In genomic region chr10:79706406-79707094, GRCm38 (mm10) we compare ENCODE assay signal across 8 mouse cellular contexts. TPM values are rescaled to one million over a fixed set of nuclear protein-coding genes. Genes with fewer than 3 reads are reported as not detected.
A peak's percentile ranks its signal among the peaks of the same experiment; 100 is the strongest.
DNase-seq lines count a peak whose midpoint lies in the region; ATAC-seq and TF ChIP-seq lines count a peak whose summit lies in the region.

No protein-coding gene starts in this region.

- H3K4me2 ChIP-seq in liver, embryonic 14.5 days (ENCODE audit: low read depth) = peak overlapping the region; percentile 100

- 52% methylated on average over 5 of the region's 5 CpGs for WGBS in liver, embryonic 14.5 days (ENCODE audit: insufficient replicate concordance)

- no peak for ATAC-seq in liver, embryonic 14.5 days (ENCODE audit: insufficient read depth)

- no peak for TF ChIP-seq CTCF in liver, embryonic 14.5 days (IDR thresholded peaks at IDR 0.05; ENCODE audit: low read depth)

- TF ChIP-seq EP300 in liver, embryonic 14.5 days (IDR thresholded peaks at IDR 0.05; ENCODE audit: low read depth) = no peak

- H3K27ac ChIP-seq in liver, embryonic 14.5 days = peak overlapping the region; percentile 98

- peak; percentile 53 for DNase-seq in kidney, adult 11 months
- no peak for DNase-seq in kidney, postnatal 14 days
- DNase-seq in cerebellum, adult 9-11 months = peak; percentile 79
- DNase-seq in gastrocnemius, postnatal 14 days = peak; percentile 63
- no peak for DNase-seq in liver, embryonic 14.5 days (ENCODE audit: low read depth in 3 of 3, low spot score in 3 of 3)
- DNase-seq in thymus, postnatal 4 days = no peak
- no peak for DNase-seq in retina, embryonic 14.5 days (ENCODE audit: low spot score)
- DNase-seq in ovary, adult 18-20 months (ENCODE audit: low spot score) = no peak

- H3K4me1 ChIP-seq in liver, embryonic 14.5 days (replicated peaks; ENCODE audit: control insufficient read depth in 2 of 2, insufficient read depth in 2 of 2, low read length in 1 of 2) = peaks cover 24 to 39% of the 10 kb centered on the region in 2 experiments

- no peaks in the 10 kb centered on the region for H3K27me3 ChIP-seq in liver, embryonic 14.5 days (ENCODE audit: control insufficient read depth, insufficient read depth, low read length)

- peak overlapping the region; percentile 86 to 100 for H3K4me3 ChIP-seq in liver, embryonic 14.5 days (ENCODE audit: insufficient read depth in 1 of 2, low read depth in 2 of 2, low read length in 2 of 2)

- H3K36me3 ChIP-seq in liver, embryonic 14.5 days (replicated peaks; ENCODE audit: control insufficient read depth, insufficient read depth, low read depth) = peaks cover 54% of the 10 kb centered on the region

- peak overlapping the region; percentile 97 for H3K9ac ChIP-seq in liver, embryonic 14.5 days (replicated peaks)

- no peaks in the 10 kb centered on the region for H3K9me3 ChIP-seq in liver, embryonic 14.5 days (ENCODE audit: control insufficient read depth, low read length)

- intact Hi-C loops in gastrocnemius, postnatal 14 days (cut with DNase I; ENCODE audit: low total_unique reads) = no loop called here

RNA-seq across cellular contexts. Expression of gene Bsg, which starts 2.3 kb away (rescaled TPM):
- total RNA-seq in gastrocnemius, postnatal 14 days (2021) = 100 to 1,000 TPM; 496 to 497 TPM
- 469 and 579 TPM in 2 replicates for polyA plus RNA-seq in liver, embryonic 14.5 days (2012; rRNA removed)
- polyA plus RNA-seq in liver, embryonic 14.5 days (2014; fragmentation: Nextera tagmentation; extraction: Ambion mirVana) = 809 and 828 TPM in 2 replicates

RNA-seq across cellular contexts. Expression of gene Hcn2, which starts 9.9 kb away (rescaled TPM):
- total RNA-seq in gastrocnemius, postnatal 14 days (2021) = under 1 TPM; 0.42 to 0.78 TPM
- polyA plus RNA-seq in liver, embryonic 14.5 days (2012; rRNA removed) = 0.09 and 0.17 TPM in 2 replicates
- not detected in 2 replicates for polyA plus RNA-seq in liver, embryonic 14.5 days (2014; fragmentation: Nextera tagmentation; extraction: Ambion mirVana)

RNA-seq across cellular contexts. Expression of gene Gzmm, which starts 17.7 kb away (rescaled TPM):
- total RNA-seq in gastrocnemius, postnatal 14 days (2021) = 1 to 10 TPM; 2.3 to 2.9 TPM
- polyA plus RNA-seq in liver, embryonic 14.5 days (2012; rRNA removed) = 0.13 TPM in 2 replicates
- not detected in 2 replicates for polyA plus RNA-seq in liver, embryonic 14.5 days (2014; fragmentation: Nextera tagmentation; extraction: Ambion mirVana)

RNA-seq across cellular contexts. Expression of gene Cdc34, which starts 24.6 kb away (rescaled TPM):
- 100 to 1,000 TPM; 314 to 321 TPM for total RNA-seq in gastrocnemius, postnatal 14 days (2021)
- polyA plus RNA-seq in liver, embryonic 14.5 days (2012; rRNA removed) = 106 and 127 TPM in 2 replicates
- 115 and 124 TPM in 2 replicates for polyA plus RNA-seq in liver, embryonic 14.5 days (2014; fragmentation: Nextera tagmentation; extraction: Ambion mirVana)

RNA-seq across cellular contexts. Expression of gene Tpgs1, which starts 37.4 kb away (rescaled TPM):
- total RNA-seq in gastrocnemius, postnatal 14 days (2021) = 10 to 100 TPM; 22.6 to 24.0 TPM
- polyA plus RNA-seq in liver, embryonic 14.5 days (2012; rRNA removed) = 14.3 and 18.7 TPM in 2 replicates
- 24.5 and 25.7 TPM in 2 replicates for polyA plus RNA-seq in liver, embryonic 14.5 days (2014; fragmentation: Nextera tagmentation; extraction: Ambion mirVana)

Comparison
In these comparisons a context has a peak if more than half of its experiments do, and no peak if none do; other contexts are left out.
1. DNase-seq: peak in kidney, adult 11 months (single experiment), cerebellum, adult 9-11 months (single experiment) and gastrocnemius, postnatal 14 days (single experiment); none in kidney, postnatal 14 days (single experiment), liver, embryonic 14.5 days (0 of 3), thymus, postnatal 4 days (single experiment), retina, embryonic 14.5 days (single experiment) and ovary, adult 18-20 months (single experiment).